Mouse (Mus musculus): ENCODE measurements around the gene Lgi4.

Lgi4 gene

GRCm38 (mm10) chr7:31076492-31076891 lies 17.4 kb downstream of the Lgi4 start, which contains the start of gene Fxyd3:
Gene Fxyd3 (minus strand): TSS chr7:31076704.
- no peak for DNase-seq (ENCODE audit: low spot score in 2 of 2)

GRCm38 (mm10) chr7:31077470-31077869 lies 18.3 kb downstream of the Lgi4 start:
- peak in 1 of 2 experiments; percentile 32 for DNase-seq (ENCODE audit: low spot score in 2 of 2)

GRCm38 (mm10) chr7:31077885-31078445 lies 18.8 kb downstream of the Lgi4 start:
- DNase-seq (ENCODE audit: low spot score in 2 of 2), result peak in 1 of 2 experiments; percentile 45

- DNase-seq (ENCODE audit: low spot score in 2 of 2), result no peak
Measured at GRCm38 (mm10) chr7:31079670-31080069, 20.5 kb downstream of the Lgi4 start.

GRCm38 (mm10) chr7:31080611-31081010 lies 21.5 kb downstream of the Lgi4 start:
- DNase-seq (ENCODE audit: low spot score in 2 of 2), result no peak

GRCm38 (mm10) chr7:31081106-31081505 lies 22.0 kb downstream of the Lgi4 start:
- no peak for DNase-seq (ENCODE audit: low spot score in 2 of 2)

- no peak for DNase-seq (ENCODE audit: low spot score in 2 of 2)
Measured at GRCm38 (mm10) chr7:31082106-31082505, 23.0 kb downstream of the Lgi4 start.

- peak in 1 of 2 experiments; percentile 46 for DNase-seq (ENCODE audit: low spot score in 2 of 2)
Measured at GRCm38 (mm10) chr7:31082831-31083588, 23.9 kb downstream of the Lgi4 start.

GRCm38 (mm10) chr7:31084140-31084539 lies 25.0 kb downstream of the Lgi4 start:
- DNase-seq (ENCODE audit: low spot score in 2 of 2), result no peak

GRCm38 (mm10) chr7:31085171-31085570 lies 26.0 kb downstream of the Lgi4 start:
- DNase-seq (ENCODE audit: low spot score in 2 of 2), result no peak

- no peak for DNase-seq (ENCODE audit: low spot score in 2 of 2)
Measured at GRCm38 (mm10) chr7:31086175-31086755, 27.1 kb downstream of the Lgi4 start.

GRCm38 (mm10) chr7:31087262-31087661 lies 28.1 kb downstream of the Lgi4 start:
- no peak for DNase-seq (ENCODE audit: low spot score in 2 of 2)

GRCm38 (mm10) chr7:31088206-31088605 lies 29.1 kb downstream of the Lgi4 start:
- DNase-seq (ENCODE audit: low spot score in 2 of 2), result no peak

- no peak for DNase-seq (ENCODE audit: low spot score in 2 of 2)
Measured at GRCm38 (mm10) chr7:31089721-31090120, 30.6 kb downstream of the Lgi4 start.

- no peak for DNase-seq (ENCODE audit: low spot score in 2 of 2)
Measured at GRCm38 (mm10) chr7:31094774-31095501, 35.8 kb downstream of the Lgi4 start.

- no peak for DNase-seq (ENCODE audit: low spot score in 2 of 2)
Measured at GRCm38 (mm10) chr7:31096892-31097564, 37.9 kb downstream of the Lgi4 start.

GRCm38 (mm10) chr7:31097583-31098248 lies 38.6 kb downstream of the Lgi4 start:
- peak; percentile 89 to 93 for DNase-seq (ENCODE audit: low spot score in 2 of 2)

GRCm38 (mm10) chr7:31098697-31099611 lies 39.8 kb downstream of the Lgi4 start:
- DNase-seq (ENCODE audit: low spot score in 2 of 2), result no peak

- DNase-seq (ENCODE audit: low spot score in 2 of 2), result no peak
Measured at GRCm38 (mm10) chr7:31099612-31099982, 40.5 kb downstream of the Lgi4 start.

- DNase-seq (ENCODE audit: low spot score in 2 of 2), result no peak
Measured at GRCm38 (mm10) chr7:31100786-31101185, 41.6 kb downstream of the Lgi4 start.
